Mouse (Mus musculus) adrenal gland, postnatal 14 days (tissue): ENCODE measurements at regions not wholly inside any gene's neighbourhood (a gene's known extent, or its start where the extent isn't known, plus 50 kb on each side); places are given as distances from the start of the nearest gene placed in this dataset.

Experiments used
- DNase-seq: peaks from one replicate; pipeline ENCODE4 v3.0.0; 2021; ENCODE audit warnings: mixed read lengths

GRCm38 (mm10) chr10:70336741-70337140 lies 91.8 kb downstream of the Slc16a9 start:
- no peak for DNase-seq

- DNase-seq, result no peak
Measured at GRCm38 (mm10) chr10:70359421-70359820, 80.9 kb upstream of the Fam13c start.

GRCm38 (mm10) chr10:70359834-70360233 lies 80.4 kb upstream of the Fam13c start:
- DNase-seq, result no peak

GRCm38 (mm10) chr10:70363054-70363453 lies 77.2 kb upstream of the Fam13c start:
- peak; percentile 24 for DNase-seq

GRCm38 (mm10) chr10:70364218-70364975 lies 75.9 kb upstream of the Fam13c start:
- DNase-seq, result no peak

GRCm38 (mm10) chr10:70364976-70365345 lies 75.3 kb upstream of the Fam13c start:
- no peak for DNase-seq

- DNase-seq, result no peak
Measured at GRCm38 (mm10) chr10:70365504-70365903, 74.8 kb upstream of the Fam13c start.

GRCm38 (mm10) chr10:70367866-70368265 lies 72.4 kb upstream of the Fam13c start:
- DNase-seq, result no peak

- DNase-seq, result peak; percentile 87
Measured at GRCm38 (mm10) chr10:70368685-70369084, 71.6 kb upstream of the Fam13c start.

- DNase-seq, result no peak
Measured at GRCm38 (mm10) chr10:70372411-70373136, 67.7 kb upstream of the Fam13c start.

GRCm38 (mm10) chr10:70373207-70373606 lies 67.1 kb upstream of the Fam13c start:
- DNase-seq, result no peak

GRCm38 (mm10) chr10:70373836-70374235 lies 66.4 kb upstream of the Fam13c start:
- DNase-seq, result no peak

GRCm38 (mm10) chr10:70374726-70375125 lies 65.6 kb upstream of the Fam13c start:
- DNase-seq, result peak; percentile 52

- DNase-seq, result no peak
Measured at GRCm38 (mm10) chr10:70380041-70380651, 60.1 kb upstream of the Fam13c start.

GRCm38 (mm10) chr10:70384689-70385088 lies 55.6 kb upstream of the Fam13c start:
- no peak for DNase-seq

- peak; percentile 19 for DNase-seq
Measured at GRCm38 (mm10) chr10:70387729-70388128, 52.6 kb upstream of the Fam13c start.
